Mouse (Mus musculus) hindbrain, embryonic 10.5 days (tissue): ENCODE data around the gene Rest. TPM values are rescaled to one million over a fixed set of nuclear protein-coding genes. Genes with fewer than 3 reads are reported as not detected.

Source experiments
- DNase-seq: peaks from one replicate; pipeline ENCODE4 v3.0.0-alpha.2; 2017; ENCODE audit warnings: low spot score
- H3K27ac ChIP-seq: fragments of 300-500 bp; sonication (generic); 2 replicates; pipeline ENCODE4 v1.5.1; 2016; ENCODE audit warnings: mild to moderate bottlenecking, moderate library complexity
- H3K27me3 ChIP-seq: fragments of 300-500 bp; sonication (generic); 2 replicates; pipeline ENCODE4 v1.6.1; 2016; ENCODE audit warnings: mild to moderate bottlenecking; ENCODE audit not compliant: poor library complexity, insufficient read depth, severe bottlenecking
- H3K36me3 ChIP-seq: fragments of 300-500 bp; sonication (generic); 2 replicates; pipeline ENCODE4 v1.6.1; 2016; ENCODE audit warnings: mild to moderate bottlenecking, moderate library complexity
- H3K4me1 ChIP-seq: fragments of 300-500 bp; sonication (generic); replicated peaks from 2 replicates; pipeline ENCODE4 v1.6.1; 2016; ENCODE audit warnings: mild to moderate bottlenecking
- H3K4me3 ChIP-seq: fragments of 300-500 bp; sonication (generic); 2 replicates; pipeline ENCODE4 v1.5.1; 2016; ENCODE audit warnings: mild to moderate bottlenecking, moderate library complexity
- H3K9me3 ChIP-seq: fragments of 300-500 bp; sonication (generic); 2 replicates; pipeline ENCODE4 v1.6.1; 2016; ENCODE audit warnings: mild to moderate bottlenecking, moderate library complexity
- WGBS: fragments of 180-500 bp; shearing (Covaris S2); methylation state at CpG from one replicate; pipeline ENCODE4 v1.1.7; 2016; 5-methylcytosine and 5-hydroxymethylcytosine counted together
- polyA plus RNA-seq: library from polyadenylated mRNA; unstranded; fragments of >200 nt; fragmentation: Nextera tagmentation; extraction: Ambion mirVana; gene quantifications from 2 replicates; pipeline ENCODE4 v1.2.1, GENCODE M21; 2016

The Rest gene
- polyA plus RNA-seq, 1 experiment from 2014 or later, result 17.1 TPM

GRCm38 (mm10) chr5:77299486-77299885 lies 34.2 kb downstream of the Rest start:
- Histone ChIP-seq H3K9me3 (no peaks in the 10 kb centered on the region), H3K4me1 (no peaks in the 10 kb centered on the region), H3K4me3 (no peak overlapping the region), H3K27me3 (no peaks in the 10 kb centered on the region), H3K27ac (no peak overlapping the region), H3K36me3 (peaks cover 89% of the 10 kb centered on the region)
- 92% methylated on average over 2 of the region's 2 CpGs for WGBS
- no peak for DNase-seq

DNA sequence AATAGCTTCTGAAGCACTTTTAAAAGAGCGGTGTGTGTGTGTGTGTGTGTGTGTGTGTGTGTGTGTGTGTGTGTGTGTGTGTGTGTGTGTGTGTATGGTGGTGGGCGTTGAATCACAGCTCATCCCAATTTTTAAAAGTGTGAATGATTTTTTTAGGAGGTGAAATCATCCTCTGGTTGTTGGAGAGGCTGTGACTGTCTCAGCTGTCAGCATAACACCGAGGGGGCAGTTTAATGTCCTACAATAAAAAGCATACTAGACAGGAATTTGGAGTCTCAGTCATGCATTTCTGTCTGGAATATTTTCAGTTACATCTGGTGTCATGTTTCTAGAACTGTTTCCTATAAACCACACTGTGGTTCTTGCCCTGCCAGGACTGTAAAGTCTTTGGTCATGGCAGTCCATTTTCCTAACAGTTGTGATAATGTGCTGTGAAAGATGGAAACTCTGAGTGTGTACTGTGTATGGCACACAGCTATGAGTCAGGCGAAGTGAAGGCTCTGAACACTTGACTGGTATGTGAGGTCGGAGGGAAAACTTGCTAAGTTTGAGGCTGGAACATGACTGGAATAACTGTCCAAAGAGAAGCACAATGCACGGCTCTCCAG lies 36.1 kb downstream of the Rest start:
- Histone ChIP-seq H3K4me1 (no peaks in the 10 kb centered on the region), H3K36me3 (peaks cover 91% of the 10 kb centered on the region), H3K27me3 (no peaks in the 10 kb centered on the region), H3K9me3 (no peaks in the 10 kb centered on the region), H3K27ac (no peak overlapping the region), H3K4me3 (no peak overlapping the region)
- no peak for DNase-seq
- WGBS, result 95% methylated on average over 6 of the region's 6 CpGs

DNA sequence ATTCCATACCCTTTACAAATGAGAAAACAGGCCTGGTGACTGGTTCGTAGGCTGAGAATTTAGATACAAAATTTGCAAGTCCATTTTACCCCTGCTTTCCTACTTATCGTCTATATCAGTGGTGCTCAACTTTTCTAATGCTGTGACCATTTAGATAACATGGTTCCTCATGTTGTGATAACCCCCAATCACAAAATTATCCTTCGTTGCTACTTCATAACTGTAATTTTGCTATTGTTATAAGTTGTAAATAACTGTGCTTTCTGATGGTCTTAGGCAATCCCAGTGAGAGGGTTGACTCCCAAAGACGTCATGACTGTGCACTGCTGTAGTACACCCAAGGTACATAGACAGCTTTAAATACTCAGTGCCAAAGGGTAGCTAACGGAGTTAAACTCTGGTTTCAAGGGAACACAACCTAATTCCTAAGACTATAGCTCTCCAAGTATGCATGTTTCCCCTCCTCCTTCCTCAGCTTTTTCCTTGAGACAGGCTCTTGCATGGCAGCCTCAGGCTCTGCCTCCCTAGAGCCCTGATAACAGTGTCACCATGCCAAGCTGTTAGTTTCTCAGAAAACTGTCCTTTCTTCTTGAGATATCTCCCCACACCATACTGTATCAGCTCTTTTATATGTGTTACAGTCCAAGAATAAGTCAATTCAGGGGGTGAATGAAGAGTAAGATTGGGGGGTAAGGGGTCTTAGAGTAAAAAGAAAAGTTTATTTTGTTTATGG lies 42.7 kb downstream of the Rest start:
- DNase-seq, result no peak
- H3K4me1 ChIP-seq, result peaks cover 30% of the 10 kb centered on the region
- H3K9me3 ChIP-seq, result no peaks in the 10 kb centered on the region
- peak overlapping the region; percentile 97 for H3K4me3 ChIP-seq
- H3K27me3 ChIP-seq, result no peaks in the 10 kb centered on the region
- H3K27ac ChIP-seq, result no peak overlapping the region
- peaks cover 53% of the 10 kb centered on the region for H3K36me3 ChIP-seq
- WGBS, result 86% methylated on average over 5 of the region's 5 CpGs

DNA sequence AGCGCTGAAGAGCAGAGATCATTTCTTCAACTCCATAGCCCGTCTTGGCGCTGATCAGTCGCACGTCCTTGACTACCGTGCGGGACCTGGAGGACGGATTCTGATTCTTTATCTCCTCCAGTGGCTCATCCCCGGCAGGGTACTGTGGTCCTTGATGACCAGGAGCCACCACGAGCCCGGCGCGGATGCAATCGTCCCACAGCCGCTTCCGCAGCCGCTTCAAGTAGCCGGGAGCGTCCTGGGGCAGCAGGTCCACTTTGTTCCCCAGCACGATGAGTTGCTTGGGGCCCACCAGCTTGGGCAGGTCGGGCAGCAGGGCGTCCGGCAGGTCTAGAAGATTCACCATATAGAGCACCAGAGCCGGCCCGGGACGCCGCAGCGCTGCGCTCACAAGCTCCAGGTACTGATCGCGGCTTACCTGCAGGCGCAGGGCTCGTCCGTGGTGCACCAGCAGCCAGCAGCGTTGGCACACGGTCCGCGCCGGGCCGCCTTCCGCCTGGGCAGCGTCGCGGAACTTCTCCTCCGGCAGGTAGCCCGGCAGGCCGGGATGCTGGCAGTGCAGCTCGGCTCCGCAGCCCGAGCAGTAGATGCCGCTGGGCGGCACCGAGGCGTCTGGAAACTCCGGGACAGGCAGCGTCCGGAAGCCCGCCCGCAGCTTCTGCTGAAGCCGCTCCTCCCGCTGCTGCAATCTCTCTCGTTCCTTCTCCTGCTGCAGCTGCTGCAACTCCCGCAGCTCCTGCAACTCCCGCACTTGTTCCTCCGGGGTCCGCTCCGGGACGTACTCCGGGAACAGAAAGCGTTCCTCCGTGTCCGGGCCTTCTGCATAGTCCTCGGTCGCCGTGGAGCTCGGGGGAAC lies 44.0 kb downstream of the Rest start:
- H3K27me3 ChIP-seq, result no peaks in the 10 kb centered on the region
- H3K4me1 ChIP-seq, result peaks cover 30% of the 10 kb centered on the region
- peak overlapping the region; percentile 97 for H3K4me3 ChIP-seq
- H3K9me3 ChIP-seq, result no peaks in the 10 kb centered on the region
- under 1% methylated on average over 76 of the region's 76 CpGs for WGBS
- no peak for DNase-seq
- H3K27ac ChIP-seq, result peak overlapping the region; percentile 94
- H3K36me3 ChIP-seq, result peaks cover 54% of the 10 kb centered on the region

DNA sequence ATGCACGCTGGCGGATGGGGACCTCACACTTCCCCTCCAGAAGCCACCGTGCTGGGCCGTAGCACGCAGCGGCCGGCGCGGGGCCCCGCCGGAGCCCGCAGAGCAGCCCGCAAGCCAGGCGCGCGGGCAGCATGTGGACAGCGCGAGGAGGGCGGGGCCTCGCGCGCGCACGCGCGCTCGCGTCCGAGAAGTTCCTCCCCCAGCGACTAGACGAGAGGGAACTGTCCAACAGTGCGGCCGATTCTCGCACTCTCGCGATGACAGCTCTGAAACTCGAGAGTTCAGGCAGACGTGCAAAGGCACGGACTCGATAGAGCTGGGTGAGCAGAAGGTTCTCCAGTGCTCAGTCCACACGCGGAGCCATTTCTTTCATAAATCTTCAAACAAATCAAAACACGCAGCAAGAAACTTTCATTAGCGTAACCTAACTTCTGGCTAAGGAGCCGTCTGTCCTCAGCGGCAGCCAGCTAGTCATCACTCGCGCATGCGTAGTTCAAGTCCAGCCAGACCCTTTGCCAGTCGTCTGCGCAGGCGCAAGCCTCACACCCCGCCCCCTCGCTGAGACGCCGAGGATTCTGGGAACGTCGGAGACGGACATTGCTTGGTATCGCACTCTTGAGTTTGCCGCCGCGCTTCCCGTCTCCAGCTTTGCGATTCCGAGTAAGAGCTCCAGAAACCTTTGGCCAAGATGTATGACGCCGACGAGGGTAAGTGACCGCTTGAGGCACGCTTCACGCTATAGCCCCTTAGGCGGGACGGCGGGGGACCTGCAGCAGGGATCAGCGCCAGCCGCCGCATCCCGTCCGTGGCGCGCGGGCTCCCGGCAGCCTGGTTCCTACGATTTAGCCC lies 44.9 kb downstream of the Rest start, which contains the start of the genes Noa1 and Polr2b:
Gene Noa1 (minus strand): TSS at position 161 of the 849 bp plus-strand sequence.
Gene Polr2b (plus strand): TSS at position 224 of the 849 bp plus-strand sequence.
- Histone ChIP-seq H3K27me3 (no peaks in the 10 kb centered on the region), H3K9me3 (no peaks in the 10 kb centered on the region), H3K27ac (peak within 1 kb of the TSS; percentile 94), H3K4me1 (peaks cover 30% of the 10 kb centered on the region), H3K36me3 (peaks cover 54% of the 10 kb centered on the region), H3K4me3 (peak within 1 kb of the TSS; percentile 97)
- DNase-seq, result peak; percentile 98
- WGBS, result under 1% methylated on average over 85 of the region's 85 CpGs

GRCm38 (mm10) chr5:77314206-77314605 lies 48.9 kb downstream of the Rest start:
- Histone ChIP-seq H3K27me3 (no peaks in the 10 kb centered on the region), H3K9me3 (no peaks in the 10 kb centered on the region), H3K4me1 (peaks cover 12% of the 10 kb centered on the region), H3K27ac (no peak overlapping the region), H3K4me3 (no peak overlapping the region), H3K36me3 (peaks cover 71% of the 10 kb centered on the region)
- no peak for DNase-seq
- WGBS, result 90% methylated on average over 4 of the region's 4 CpGs

- 92% methylated on average over 6 of the region's 6 CpGs for WGBS
- no peak for DNase-seq
- H3K36me3 ChIP-seq, result peaks cover 77% of the 10 kb centered on the region
- H3K27me3 ChIP-seq, result no peaks in the 10 kb centered on the region
- H3K27ac ChIP-seq, result no peak overlapping the region
- H3K4me3 ChIP-seq, result no peak overlapping the region
- H3K9me3 ChIP-seq, result no peaks in the 10 kb centered on the region
- H3K4me1 ChIP-seq, result peaks cover 10% of the 10 kb centered on the region
Observed at GRCm38 (mm10) chr5:77314986-77315385, 49.7 kb downstream of the Rest start.

- 89% methylated on average over 1 of the region's 1 CpGs for WGBS
- DNase-seq, result no peak
- Histone ChIP-seq H3K4me1 (no peaks in the 10 kb centered on the region), H3K4me3 (no peak overlapping the region), H3K9me3 (no peaks in the 10 kb centered on the region), H3K36me3 (peaks cover 100% of the 10 kb centered on the region), H3K27ac (no peak overlapping the region), H3K27me3 (no peaks in the 10 kb centered on the region)
Observed at GRCm38 (mm10) chr5:77324936-77325335, 59.6 kb downstream of the Rest start.

- Histone ChIP-seq H3K9me3 (no peaks in the 10 kb centered on the region), H3K4me1 (no peaks in the 10 kb centered on the region), H3K4me3 (no peak overlapping the region), H3K27me3 (no peaks in the 10 kb centered on the region), H3K36me3 (peaks cover 99% of the 10 kb centered on the region), H3K27ac (no peak overlapping the region)
- 81% methylated on average over 5 of the region's 5 CpGs for WGBS
- no peak for DNase-seq
Observed at GRCm38 (mm10) chr5:77330154-77330553, 64.9 kb downstream of the Rest start.

Other genes starting within 250 kb of the Rest start
- 0.13 TPM in 1 of 2 replicates, not detected in the other for gene Thegl, start 249.5 kb upstream of the Rest start, polyA plus RNA-seq
- gene Hopx, start 150.4 kb upstream of the Rest start, polyA plus RNA-seq, result 0.20 and 0.34 TPM in 2 replicates
- 0.50 and 0.52 TPM in 2 replicates for gene Spink2, start 54.0 kb upstream of the Rest start, polyA plus RNA-seq
- 35.9 and 39.6 TPM in 2 replicates for gene Noa1, start 44.6 kb downstream of the Rest start, polyA plus RNA-seq
- 71.6 and 91.1 TPM in 2 replicates for gene Polr2b, start 44.7 kb downstream of the Rest start, polyA plus RNA-seq
- 8.0 and 25.9 TPM in 2 replicates for gene Igfbp7, start 142.6 kb downstream of the Rest start, polyA plus RNA-seq